Mouse (Mus musculus): Measurements from ENCODE around the gene Qrich2.

The Qrich2 gene

DNA sequence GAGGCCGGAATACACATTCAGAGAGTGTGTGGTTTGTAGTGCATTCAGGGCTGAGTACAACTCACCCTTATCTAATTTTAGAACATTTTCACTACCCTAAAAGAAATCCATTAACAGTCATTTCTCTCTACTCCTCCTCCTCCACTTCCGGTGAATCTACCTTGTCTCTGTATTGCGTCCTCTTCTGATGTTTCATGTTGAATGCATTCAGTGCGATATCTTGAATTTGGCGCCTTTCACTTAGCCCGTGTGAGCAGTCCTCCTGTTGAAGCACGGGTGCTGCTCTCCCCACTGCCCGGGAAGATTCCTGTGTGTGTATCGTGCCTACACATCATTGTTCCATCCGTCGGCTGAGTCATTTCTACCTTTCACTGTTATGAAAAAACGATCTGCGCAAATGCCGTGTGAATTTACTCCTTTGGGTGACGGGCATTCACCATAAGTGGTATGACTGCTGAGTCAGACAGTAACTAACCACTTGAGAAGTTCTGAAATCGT, 59.8 kb downstream of the Qrich2 start:
- DNase-seq, result no peak

DNA sequence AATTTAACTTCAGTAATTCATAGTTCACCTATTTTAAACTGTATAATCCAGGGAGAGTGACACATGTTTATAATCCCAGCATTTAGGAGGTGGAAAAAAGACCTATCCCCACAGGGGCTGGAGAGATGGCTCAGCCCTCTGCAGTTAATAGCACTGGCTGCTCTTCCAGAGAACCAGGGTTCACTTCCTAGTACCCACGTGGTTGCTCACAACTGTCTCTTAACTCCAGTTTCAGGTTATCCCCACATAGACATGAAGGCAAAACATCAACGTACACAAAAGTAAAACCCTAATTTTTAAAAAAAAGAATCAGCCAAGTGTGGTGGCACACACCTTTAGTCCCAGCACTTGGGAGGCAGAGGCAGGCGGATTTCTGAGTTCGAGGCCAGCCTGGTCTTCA, 60.4 kb downstream of the Qrich2 start:
- no peak for DNase-seq

DNA sequence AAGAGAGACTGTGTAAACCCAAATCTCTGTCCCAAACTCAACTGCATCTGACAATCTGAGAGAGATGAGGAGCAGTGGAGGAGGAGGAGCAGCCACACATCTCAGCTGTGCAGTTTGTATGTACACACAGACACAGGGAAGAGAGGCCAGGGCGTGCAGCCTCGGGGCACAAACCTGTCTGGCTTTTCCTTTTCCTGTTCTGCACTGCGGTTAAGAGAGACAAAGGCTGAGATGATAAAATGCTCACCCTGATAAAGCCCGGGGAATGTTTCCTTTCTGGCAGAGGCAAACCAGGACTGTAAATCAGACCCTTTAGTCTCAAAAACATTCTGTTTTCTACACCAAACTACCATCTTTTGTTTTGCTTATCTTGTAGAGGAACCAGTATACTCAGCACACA, 65.5 kb downstream of the Qrich2 start:
- no peak for DNase-seq

DNA sequence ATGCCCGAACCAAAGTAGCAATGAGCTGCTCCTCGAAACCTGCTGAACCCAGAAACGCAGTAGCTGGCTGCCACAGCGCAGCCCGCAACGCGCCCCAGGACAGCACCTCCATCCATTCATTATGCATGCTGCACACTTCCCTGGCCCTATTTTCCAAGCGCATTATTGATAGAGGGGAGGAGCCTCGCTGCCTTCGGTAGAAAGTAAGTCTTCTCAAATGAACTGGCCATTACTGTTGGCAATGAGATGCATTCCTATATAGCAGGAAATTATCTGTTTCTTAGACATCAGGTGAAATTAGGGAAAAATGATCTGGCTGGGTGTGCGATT, 67.7 kb downstream of the Qrich2 start:
- no peak for DNase-seq

DNA sequence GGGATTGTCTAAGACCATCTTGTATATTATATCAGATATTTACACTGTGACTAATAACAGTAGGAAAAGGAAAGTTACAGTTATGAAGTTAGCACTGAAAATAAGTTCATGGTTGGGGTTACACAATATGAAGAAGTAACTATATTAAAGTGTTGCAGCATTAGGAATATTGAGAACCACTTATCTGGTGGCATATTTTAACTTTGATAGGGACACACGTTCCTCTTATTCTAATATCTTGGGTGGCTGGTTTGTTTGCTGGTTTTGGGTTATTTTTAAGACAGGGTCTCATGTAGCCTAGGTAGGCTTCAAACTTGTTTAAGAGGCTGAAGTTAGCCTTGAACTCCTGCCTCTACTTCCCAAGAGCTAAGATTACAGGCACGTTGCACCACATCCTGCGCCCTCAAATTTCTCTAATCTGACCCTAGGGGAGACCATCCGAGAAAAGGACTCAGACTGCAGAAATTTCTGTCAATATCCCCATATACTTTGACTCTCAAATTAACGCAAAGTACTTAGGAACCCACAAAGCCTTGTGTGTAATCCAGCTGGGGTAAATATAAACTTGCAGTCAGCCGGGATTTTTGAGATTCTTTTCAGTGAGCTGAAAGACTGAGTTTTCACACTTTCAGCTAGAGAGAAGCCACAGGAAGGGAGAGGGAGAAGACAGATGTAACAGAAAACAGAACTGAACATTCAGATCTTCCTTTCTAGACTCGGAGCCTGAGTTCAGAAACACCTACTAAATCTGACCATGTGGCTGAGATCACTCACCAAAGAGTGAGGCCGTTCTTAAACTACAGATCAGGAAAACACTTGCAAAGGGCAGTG, 68.3 kb downstream of the Qrich2 start:
- DNase-seq, result no peak

DNA sequence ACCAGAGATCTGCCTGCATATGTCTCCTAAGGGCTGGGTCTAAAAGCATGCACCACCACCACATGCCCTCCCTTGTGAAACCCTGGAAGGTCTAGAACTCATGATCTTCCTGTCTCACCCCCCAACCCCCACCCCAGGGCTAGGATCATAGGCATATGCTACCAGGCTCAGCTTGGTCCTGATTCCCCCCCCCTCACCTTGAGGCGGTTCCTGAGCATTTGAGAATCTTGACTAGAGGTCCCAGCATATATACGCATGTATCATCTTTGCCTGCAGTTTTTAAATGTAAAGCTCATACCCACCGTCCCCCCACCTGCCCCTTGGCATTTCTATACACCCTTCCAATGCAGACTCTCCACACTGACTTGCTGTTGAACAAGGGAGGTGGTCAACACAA, 69.1 kb downstream of the Qrich2 start:
- no peak for DNase-seq

DNA sequence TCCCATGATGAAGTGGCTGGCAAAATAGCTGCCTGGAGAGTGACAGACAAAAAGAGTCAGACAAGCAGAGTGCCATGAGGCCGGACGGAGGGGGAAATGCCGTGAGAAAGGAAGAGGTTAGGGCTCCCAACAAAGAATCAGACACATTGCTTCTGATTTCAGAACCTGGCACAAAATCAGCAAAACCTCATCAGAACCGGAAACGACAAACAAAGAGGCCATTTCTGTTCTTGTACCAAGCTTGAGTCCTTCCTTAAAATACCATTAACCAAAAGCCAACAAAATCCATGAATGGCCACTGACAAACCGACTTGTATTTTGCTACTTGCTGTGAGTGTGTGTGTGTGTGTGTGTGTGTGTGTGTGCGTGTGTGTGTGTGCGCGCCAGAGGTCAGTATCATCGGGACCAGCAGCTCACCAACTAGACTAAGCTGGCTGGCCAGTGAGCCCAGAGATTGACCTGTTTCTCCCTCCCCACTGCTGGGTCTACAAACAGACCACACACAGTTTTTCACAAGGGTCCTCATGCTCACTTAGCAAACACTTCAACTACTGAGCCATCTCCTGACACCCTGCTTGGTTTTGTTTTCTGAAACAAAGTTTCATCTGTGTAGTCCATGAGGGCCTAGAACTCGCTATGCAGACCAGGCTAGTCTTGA, 69.6 kb downstream of the Qrich2 start:
- DNase-seq, result no peak

DNA sequence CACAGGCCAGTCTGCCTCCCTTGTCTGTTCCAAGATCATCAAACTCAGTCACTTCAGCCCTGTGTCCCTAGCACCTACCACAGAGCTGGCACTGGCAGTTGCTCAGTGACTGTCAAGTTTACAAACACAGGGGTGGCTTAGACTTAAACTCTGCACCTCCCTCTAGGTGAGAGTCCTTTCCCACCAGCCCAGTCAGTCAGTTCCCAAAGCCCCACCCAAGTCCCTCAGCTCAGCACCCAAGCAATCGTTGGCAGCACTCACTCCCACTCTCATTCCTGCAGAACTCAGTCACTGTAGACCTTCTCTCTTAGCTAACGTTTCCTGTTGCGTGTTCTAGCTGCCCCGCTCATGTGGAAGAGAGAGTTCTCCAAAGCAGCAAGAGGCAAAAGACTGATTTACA, 71.3 kb downstream of the Qrich2 start:
- no peak for DNase-seq

All from right cerebral cortex, postnatal 25 days (tissue).